Mouse (Mus musculus): ENCODE measurements around the gene 1700042G07Rik. TPM values are rescaled to one million over a fixed set of nuclear protein-coding genes. Genes with fewer than 3 reads are reported as not detected.
A peak's percentile ranks its signal among the peaks of the same experiment; 100 is the strongest.

Gene 1700042G07Rik
- polyA plus RNA-seq (2012; rRNA removed) = not detected in 2 replicates

- Histone ChIP-seq H3K4me3 (ENCODE audit: insufficient read depth, low read length) (no peak within 1 kb of the TSS), H3K4me1 (ENCODE audit: control insufficient read depth, insufficient read depth, low read length) (peaks cover 7% of the 10 kb centered on the region), H3K27ac (ENCODE audit: insufficient read depth, low read length) (no peak within 1 kb of the TSS)
- TF ChIP-seq POLR2A (IDR thresholded peaks at IDR 0.05; ENCODE audit: extremely low read depth, insufficient read depth, low read length) (no peak), CTCF (IDR thresholded peaks at IDR 0.05; ENCODE audit: extremely low read depth, insufficient read depth, low read length) (no peak)
Observed at GRCm38 (mm10) chr4:116173072-116173471, at the start of gene 1700042G07Rik, which contains the start of gene Gm49337. 1700042G07Rik (plus strand) TSS chr4:116173372. Gm49337 (plus strand) TSS chr4:116173384.

DNA sequence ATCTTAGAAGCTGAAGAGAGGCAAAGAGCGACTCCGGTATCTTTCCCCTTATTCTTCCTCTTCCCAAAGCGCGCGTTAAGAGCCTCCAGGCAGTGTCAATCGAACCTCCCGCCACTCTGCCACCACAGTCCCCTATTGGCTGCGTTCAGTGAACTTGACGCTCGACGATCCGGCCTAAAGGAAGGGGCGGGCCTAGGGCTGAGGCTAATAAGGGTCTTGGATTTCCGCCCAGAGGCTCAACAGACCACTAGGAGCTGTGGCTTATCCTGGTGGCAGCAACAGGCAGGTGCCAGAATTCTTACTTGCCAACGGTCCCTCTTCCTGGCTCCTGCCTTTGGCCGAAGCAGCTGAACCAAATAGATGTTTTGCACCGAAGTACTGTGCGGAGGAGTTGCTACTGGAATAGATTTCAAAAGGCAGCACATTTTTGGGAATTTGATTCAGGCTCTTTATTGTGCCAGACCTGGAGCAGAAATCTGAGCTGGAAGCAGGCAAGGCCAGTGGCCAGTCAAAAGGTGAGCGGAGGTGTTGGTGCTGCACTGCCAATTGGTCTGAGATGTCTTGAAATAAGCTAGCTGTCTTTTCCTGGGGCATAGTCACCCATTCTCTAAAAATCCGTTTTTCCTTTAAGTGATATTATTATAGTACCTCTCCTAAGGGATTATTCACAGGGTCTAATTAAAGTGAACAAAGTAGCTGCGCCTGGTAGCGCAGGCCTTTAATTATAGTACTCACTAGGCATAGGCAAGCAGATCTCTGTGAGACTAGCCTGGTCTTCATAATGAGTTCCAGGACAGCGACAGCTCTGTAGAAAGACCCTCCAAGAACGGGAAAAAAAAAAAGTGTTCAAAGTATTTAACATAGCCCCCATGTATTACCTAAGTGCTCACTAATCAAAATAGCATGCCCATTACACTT lies 49.3 kb upstream of the 1700042G07Rik start, which contains the start of the genes Rad54l and Pomgnt1:
TSS of gene Rad54l (minus strand) at position 89 of the 918 bp plus-strand sequence.
TSS of gene Pomgnt1 (plus strand) at position 239 of the 918 bp plus-strand sequence.
- Histone ChIP-seq H3K27ac (ENCODE audit: insufficient read depth, low read length) (0 out of 2 replicates have a peak within 1 kb of the TSS, but pooled peaks have one; percentile 58), H3K4me1 (ENCODE audit: control insufficient read depth, insufficient read depth, low read length) (no peaks in the 10 kb centered on the region), H3K4me3 (ENCODE audit: insufficient read depth, low read length) (peak within 1 kb of the TSS; percentile 92)
- TF ChIP-seq POLR2A (IDR thresholded peaks at IDR 0.05; ENCODE audit: extremely low read depth, insufficient read depth, low read length) (peak; percentile 68), CTCF (IDR thresholded peaks at IDR 0.05; ENCODE audit: extremely low read depth, insufficient read depth, low read length) (no peak)

DNA sequence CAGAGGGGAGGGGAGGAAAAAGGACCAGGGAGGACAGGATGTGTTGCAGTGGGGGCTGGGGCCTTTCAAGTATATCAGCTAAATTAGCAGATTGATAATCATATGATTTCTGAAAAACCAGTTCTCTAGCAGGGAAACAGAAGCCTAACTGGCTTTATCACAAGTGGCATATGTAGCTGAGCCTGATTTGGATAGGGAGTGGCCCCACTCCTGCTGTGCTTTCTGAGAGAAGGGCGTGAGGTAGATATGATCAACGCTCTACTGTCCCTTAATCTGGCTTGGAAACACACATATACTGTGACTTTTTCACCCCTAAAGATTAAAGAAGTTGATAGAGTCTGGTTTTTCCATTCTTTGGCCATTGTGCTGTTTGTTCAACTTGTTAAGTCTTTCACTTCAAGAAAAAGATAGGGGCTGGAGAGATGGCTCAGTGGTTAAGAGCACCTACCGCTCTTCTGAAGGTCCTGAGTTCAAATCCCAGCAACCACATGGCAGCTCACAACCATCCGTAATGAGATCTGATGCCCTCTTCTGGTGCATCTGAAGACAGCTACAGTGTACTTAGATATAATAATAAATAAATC lies 47.3 kb upstream of the 1700042G07Rik start:
- H3K27ac ChIP-seq (ENCODE audit: insufficient read depth, low read length) = no peak overlapping the region
- H3K4me1 ChIP-seq (ENCODE audit: control insufficient read depth, insufficient read depth, low read length) = no peaks in the 10 kb centered on the region
- no peak overlapping the region for H3K4me3 ChIP-seq (ENCODE audit: insufficient read depth, low read length)
- TF ChIP-seq POLR2A (IDR thresholded peaks at IDR 0.05; ENCODE audit: extremely low read depth, insufficient read depth, low read length) = no peak
- no peak for TF ChIP-seq CTCF (IDR thresholded peaks at IDR 0.05; ENCODE audit: extremely low read depth, insufficient read depth, low read length)

GRCm38 (mm10) chr4:116127956-116128355 lies 45.2 kb upstream of the 1700042G07Rik start:
- no peak for TF ChIP-seq CTCF (IDR thresholded peaks at IDR 0.05; ENCODE audit: extremely low read depth, insufficient read depth, low read length)
- TF ChIP-seq POLR2A (IDR thresholded peaks at IDR 0.05; ENCODE audit: extremely low read depth, insufficient read depth, low read length) = no peak
- Histone ChIP-seq H3K4me3 (ENCODE audit: insufficient read depth, low read length) (no peak overlapping the region), H3K27ac (ENCODE audit: insufficient read depth, low read length) (no peak overlapping the region), H3K4me1 (ENCODE audit: control insufficient read depth, insufficient read depth, low read length) (no peaks in the 10 kb centered on the region)

GRCm38 (mm10) chr4:116133126-116133525 lies 40.0 kb upstream of the 1700042G07Rik start:
- Histone ChIP-seq H3K4me3 (ENCODE audit: insufficient read depth, low read length) (no peak overlapping the region), H3K4me1 (ENCODE audit: control insufficient read depth, insufficient read depth, low read length) (no peaks in the 10 kb centered on the region), H3K27ac (ENCODE audit: insufficient read depth, low read length) (no peak overlapping the region)
- no peak for TF ChIP-seq CTCF (IDR thresholded peaks at IDR 0.05; ENCODE audit: extremely low read depth, insufficient read depth, low read length)
- TF ChIP-seq POLR2A (IDR thresholded peaks at IDR 0.05; ENCODE audit: extremely low read depth, insufficient read depth, low read length) = no peak

- Histone ChIP-seq H3K27ac (ENCODE audit: insufficient read depth, low read length) (no peak overlapping the region), H3K4me1 (ENCODE audit: control insufficient read depth, insufficient read depth, low read length) (no peaks in the 10 kb centered on the region), H3K4me3 (ENCODE audit: insufficient read depth, low read length) (no peak overlapping the region)
- TF ChIP-seq POLR2A (IDR thresholded peaks at IDR 0.05; ENCODE audit: extremely low read depth, insufficient read depth, low read length) (no peak), CTCF (IDR thresholded peaks at IDR 0.05; ENCODE audit: extremely low read depth, insufficient read depth, low read length) (peak; percentile 60; the same call in 1 of the 2 replicates)
Observed at GRCm38 (mm10) chr4:116134990-116135389, 38.2 kb upstream of the 1700042G07Rik start.

- H3K4me1 ChIP-seq (ENCODE audit: control insufficient read depth, insufficient read depth, low read length) = peaks cover 1% of the 10 kb centered on the region; the same call in 1 of the 2 replicates
- no peak overlapping the region for H3K27ac ChIP-seq (ENCODE audit: insufficient read depth, low read length)
- no peak overlapping the region for H3K4me3 ChIP-seq (ENCODE audit: insufficient read depth, low read length)
- no peak for TF ChIP-seq POLR2A (IDR thresholded peaks at IDR 0.05; ENCODE audit: extremely low read depth, insufficient read depth, low read length)
Observed at GRCm38 (mm10) chr4:116137421-116137996, 35.7 kb upstream of the 1700042G07Rik start.

- H3K4me3 ChIP-seq (ENCODE audit: insufficient read depth, low read length) = no peak overlapping the region
- peaks cover 1% of the 10 kb centered on the region; the same call in 1 of the 2 replicates for H3K4me1 ChIP-seq (ENCODE audit: control insufficient read depth, insufficient read depth, low read length)
- TF ChIP-seq CTCF (IDR thresholded peaks at IDR 0.05; ENCODE audit: extremely low read depth, insufficient read depth, low read length) (no peak), POLR2A (IDR thresholded peaks at IDR 0.05; ENCODE audit: extremely low read depth, insufficient read depth, low read length) (no peak)
- no peak overlapping the region for H3K27ac ChIP-seq (ENCODE audit: insufficient read depth, low read length)
Observed at GRCm38 (mm10) chr4:116140801-116141574, 32.2 kb upstream of the 1700042G07Rik start.

Data from cortical plate, adult 2 months (tissue).